Mouse (Mus musculus) 416B (cell line): ENCODE data around the gene Atf7.

Experiments
- DNase-seq: peaks from one replicate; pipeline ENCODE4 v3.0.0; 2011; ENCODE audit warnings: low read depth

The Atf7 gene

GRCm38 (mm10) chr15:102546677-102547427 lies 78.4 kb downstream of the Atf7 start:
- no peak for DNase-seq

- no peak for DNase-seq
Measured at GRCm38 (mm10) chr15:102546246-102546645, 79.0 kb downstream of the Atf7 start.

GRCm38 (mm10) chr15:102544801-102545200 lies 80.5 kb downstream of the Atf7 start:
- no peak for DNase-seq

GRCm38 (mm10) chr15:102533926-102534325 lies 91.3 kb downstream of the Atf7 start:
- DNase-seq, result no peak

- DNase-seq, result no peak
Measured at GRCm38 (mm10) chr15:102532106-102532900, 93.0 kb downstream of the Atf7 start.

- no peak for DNase-seq
Measured at GRCm38 (mm10) chr15:102531586-102531985, 93.7 kb downstream of the Atf7 start.

- no peak for DNase-seq
Measured at GRCm38 (mm10) chr15:102530566-102530965, 94.7 kb downstream of the Atf7 start.

GRCm38 (mm10) chr15:102528396-102528795 lies 96.9 kb downstream of the Atf7 start:
- no peak for DNase-seq

GRCm38 (mm10) chr15:102527936-102528335 lies 97.3 kb downstream of the Atf7 start:
- DNase-seq, result peak; percentile 51

- DNase-seq, result no peak
Measured at GRCm38 (mm10) chr15:102526111-102527002, 98.9 kb downstream of the Atf7 start.

- DNase-seq, result peak; percentile 84
Measured at GRCm38 (mm10) chr15:102524892-102525485, 100.3 kb downstream of the Atf7 start, which contains the start of gene Npff. TSS of gene Npff (minus strand) at chr15:102524942.

- no peak for DNase-seq
Measured at GRCm38 (mm10) chr15:102521480-102521879, 103.8 kb downstream of the Atf7 start.

GRCm38 (mm10) chr15:102520416-102520815 lies 104.8 kb downstream of the Atf7 start:
- peak; percentile 81 for DNase-seq

- no peak for DNase-seq
Measured at GRCm38 (mm10) chr15:102519211-102520141, 105.8 kb downstream of the Atf7 start.

GRCm38 (mm10) chr15:102518859-102519201 lies 106.4 kb downstream of the Atf7 start:
- no peak for DNase-seq

GRCm38 (mm10) chr15:102517976-102518858 lies 107.0 kb downstream of the Atf7 start, which contains the start of gene Tarbp2:
TSS of gene Tarbp2 (plus strand) at chr15:102518192.
- DNase-seq, result peak; percentile 100

- no peak for DNase-seq
Measured at GRCm38 (mm10) chr15:102517631-102517975, 107.7 kb downstream of the Atf7 start.

- peak; percentile 65 for DNase-seq
Measured at GRCm38 (mm10) chr15:102516728-102517404, 108.4 kb downstream of the Atf7 start, which contains the start of gene Map3k12. TSS of gene Map3k12 (minus strand) at chr15:102517064.

GRCm38 (mm10) chr15:102516293-102516692 lies 109.0 kb downstream of the Atf7 start:
- no peak for DNase-seq
